In the genomic region with DNA sequence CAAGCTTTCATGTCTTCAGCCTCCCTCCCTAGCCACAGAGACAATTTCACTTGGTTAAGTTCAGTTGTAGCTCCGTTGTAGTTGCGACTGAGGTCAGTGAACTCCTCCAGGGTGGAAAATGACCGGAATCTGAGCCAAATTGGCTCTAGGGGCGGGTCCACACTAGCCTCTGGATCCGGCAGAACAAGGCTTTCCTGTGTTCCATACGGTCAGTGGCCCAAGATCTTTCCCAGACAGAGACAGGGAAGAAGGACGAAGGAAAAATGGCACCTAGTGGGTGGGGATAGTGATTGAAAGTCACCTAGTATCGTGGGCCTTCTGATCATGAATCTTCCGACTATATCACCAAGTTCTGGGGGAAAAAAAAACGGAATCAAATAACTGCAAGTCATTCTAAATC, we compare ENCODE assay signal across 8 mouse cellular contexts. TPM values are rescaled to one million over a fixed set of nuclear protein-coding genes. Genes with fewer than 3 reads are reported as not detected.
DNase-seq lines count a peak whose midpoint lies in the region; ATAC-seq and TF ChIP-seq lines count a peak whose summit lies in the region.

No protein-coding gene starts in this region.

- peak overlapping the region; percentile 92 for H3K4me2 ChIP-seq in heart, embryonic 11.5 days
- peak overlapping the region; percentile 55 for H3K4me2 ChIP-seq in lung, postnatal 0 days (replicated peaks; ENCODE audit: low read depth, low read length)

- H3K9me3 ChIP-seq in heart, embryonic 11.5 days (replicated peaks; ENCODE audit: control insufficient read depth, low read length) = no peaks in the 10 kb centered on the region
- no peaks in the 10 kb centered on the region for H3K9me3 ChIP-seq in lung, postnatal 0 days (ENCODE audit: low read length)

- no peak for ATAC-seq in heart, embryonic 11.5 days (replicated peaks; ENCODE audit: insufficient number of reproducible peaks, low FRiP score, low TSS enrichment)
- ATAC-seq in lung, postnatal 0 days = no peak

- no peaks in the 10 kb centered on the region for H3K36me3 ChIP-seq in heart, embryonic 11.5 days (ENCODE audit: control insufficient read depth, insufficient read depth, low read length)
- H3K36me3 ChIP-seq in lung, postnatal 0 days (ENCODE audit: insufficient read depth, low read length) = no peaks in the 10 kb centered on the region

- H3K9ac ChIP-seq in heart, embryonic 11.5 days (ENCODE audit: low read depth, low read length) = peak overlapping the region; percentile 94; the same call in 1 of the 2 replicates
- H3K9ac ChIP-seq in lung, postnatal 0 days (replicated peaks; ENCODE audit: low read depth) = peak overlapping the region; percentile 90; the same call in 1 of the 2 replicates

- 21% methylated on average over 10 of the region's 10 CpGs for WGBS in heart, embryonic 11.5 days (ENCODE audit: insufficient replicate concordance)
- 19% methylated on average over 10 of the region's 10 CpGs for WGBS in lung, postnatal 0 days

- peaks cover 30% of the 10 kb centered on the region for H3K4me1 ChIP-seq in heart, embryonic 11.5 days (ENCODE audit: control insufficient read depth, insufficient read depth, low read length)
- H3K4me1 ChIP-seq in lung, postnatal 0 days (ENCODE audit: insufficient read depth, low read depth, low read length) = no peaks in the 10 kb centered on the region; the same call in 1 of the 2 replicates

- no peak for TF ChIP-seq CTCF in lung, postnatal 0 days (IDR thresholded peaks at IDR 0.05)

- no peaks in the 10 kb centered on the region for H3K27me3 ChIP-seq in heart, embryonic 11.5 days (ENCODE audit: control insufficient read depth, insufficient read depth, low read length)
- no peaks in the 10 kb centered on the region for H3K27me3 ChIP-seq in lung, postnatal 0 days (replicated peaks; ENCODE audit: insufficient read depth, low read length)

- peak; percentile 52 for DNase-seq in embryo, embryonic 10.5 days (ENCODE audit: low spot score)
- DNase-seq in embryo, embryonic 9.5 days (ENCODE audit: extremely low spot score) = no peak
- DNase-seq in kidney, adult 9 months = peak; percentile 74
- DNase-seq in lung, postnatal 0 days (ENCODE audit: low spot score) = peak; percentile 51
- no peak for DNase-seq in urinary bladder, postnatal 4 days (ENCODE audit: low spot score in 2 of 2)
- no peak for DNase-seq in thymus, postnatal 0 days (ENCODE audit: low spot score)
- no peak for DNase-seq in left cerebral cortex, adult 18-20 months (ENCODE audit: low spot score in 2 of 2)

- peak overlapping the region; percentile 87 for H3K4me3 ChIP-seq in heart, embryonic 11.5 days (ENCODE audit: low read depth, low read length)
- peak overlapping the region; percentile 86 for H3K4me3 ChIP-seq in lung, postnatal 0 days (ENCODE audit: low read depth, low read length)

- H3K27ac ChIP-seq in heart, embryonic 11.5 days (ENCODE audit: low read depth, low read length) = no peak overlapping the region
- peak overlapping the region; percentile 86; the same call in 1 of the 2 replicates for H3K27ac ChIP-seq in lung, postnatal 0 days (ENCODE audit: low read length)

- no peak for TF ChIP-seq EP300 in lung, postnatal 0 days (IDR thresholded peaks at IDR 0.05)

RNA-seq across cellular contexts. Expression of a gene that starts 0.5 kb away (rescaled TPM):
- 28.1 and 32.6 TPM in 2 replicates for polyA plus RNA-seq in heart, embryonic 11.5 days (2014; fragmentation: Nextera tagmentation; extraction: Ambion mirVana)
- polyA plus RNA-seq in lung, postnatal 0 days (2015; fragmentation: Nextera tagmentation; extraction: Ambion mirVana) = 17.9 TPM in 2 replicates
- polyA plus RNA-seq in thymus, postnatal 0 days (2015; fragmentation: Nextera tagmentation; extraction: Ambion mirVana) = 4.9 and 5.1 TPM in 2 replicates
- 100 to 1,000 TPM; 129 to 134 TPM for total RNA-seq in left cerebral cortex, adult 18-20 months (2021)

Comparison
In these comparisons a context has a peak if more than half of its experiments do, and no peak if none do; other contexts are left out.
1. DNase-seq: peak in embryo, embryonic 10.5 days (single experiment), kidney, adult 9 months (single experiment) and lung, postnatal 0 days (single experiment); none in embryo, embryonic 9.5 days (single experiment), urinary bladder, postnatal 4 days (0 of 2), thymus, postnatal 0 days (single experiment) and left cerebral cortex, adult 18-20 months (0 of 2).